Comparison of ENCODE assay signal across 7 mouse cellular contexts in genomic region chr14:15437501-15437941, GRCm38 (mm10). TPM values are rescaled to one million over a fixed set of nuclear protein-coding genes. Genes with fewer than 3 reads are reported as not detected.
A peak's percentile ranks its signal among the peaks of the same experiment; 100 is the strongest.
DNase-seq lines count a peak whose midpoint lies in the region; ATAC-seq and TF ChIP-seq lines count a peak whose summit lies in the region.

No protein-coding gene starts in this region.

- 1% methylated on average over 15 of the region's 15 CpGs for WGBS in cerebellum, adult 2 months
- WGBS in forebrain, postnatal 0 days: 4% methylated on average over 14 of the region's 15 CpGs
- 4% methylated on average over 15 of the region's 15 CpGs for WGBS in hindbrain, embryonic 16.5 days
- WGBS in liver, postnatal 0 days (ENCODE audit: insufficient replicate concordance): 8% methylated on average over 15 of the region's 15 CpGs
- WGBS in stomach, embryonic 14.5 days: 3% methylated on average over 15 of the region's 15 CpGs

- H3K36me3 ChIP-seq in forebrain, postnatal 0 days (ENCODE audit: insufficient read depth): no peaks in the 10 kb centered on the region
- H3K36me3 ChIP-seq in hindbrain, embryonic 16.5 days (ENCODE audit: control insufficient read depth, insufficient read depth, low read length): no peaks in the 10 kb centered on the region
- H3K36me3 ChIP-seq in liver, postnatal 0 days (replicated peaks; ENCODE audit: insufficient read depth, low read length): no peaks in the 10 kb centered on the region
- no peaks in the 10 kb centered on the region for H3K36me3 ChIP-seq in stomach, embryonic 14.5 days (ENCODE audit: control insufficient read depth, insufficient read depth, low read length)

- H3K27me3 ChIP-seq in cerebellum, adult 2 months (ENCODE audit: control insufficient read depth, insufficient read depth, low read length): no peaks in the 10 kb centered on the region
- H3K27me3 ChIP-seq in forebrain, postnatal 0 days (ENCODE audit: insufficient read depth, low read length): no peaks in the 10 kb centered on the region
- no peaks in the 10 kb centered on the region for H3K27me3 ChIP-seq in hindbrain, embryonic 16.5 days (replicated peaks; ENCODE audit: control insufficient read depth, insufficient read depth, low read length)
- H3K27me3 ChIP-seq in liver, postnatal 0 days (ENCODE audit: insufficient read depth, low read length): peaks cover 23% of the 10 kb centered on the region
- no peaks in the 10 kb centered on the region for H3K27me3 ChIP-seq in stomach, embryonic 14.5 days (ENCODE audit: control insufficient read depth, insufficient read depth, low read length)

- peak overlapping the region; percentile 96 for H3K4me3 ChIP-seq in cerebellum, adult 2 months (replicated peaks; ENCODE audit: insufficient read depth, low read depth, low read length)
- H3K4me3 ChIP-seq in forebrain, postnatal 0 days (ENCODE audit: low read depth, low read length): peak overlapping the region; percentile 61
- peak overlapping the region; percentile 69 for H3K4me3 ChIP-seq in hindbrain, embryonic 16.5 days (ENCODE audit: low read length)
- no peak overlapping the region for H3K4me3 ChIP-seq in liver, postnatal 0 days (ENCODE audit: low read depth, low read length)
- peak overlapping the region; percentile 58 for H3K4me3 ChIP-seq in stomach, embryonic 14.5 days (ENCODE audit: low read depth, low read length)

- TF ChIP-seq CTCF in cerebellum, adult 2 months (IDR thresholded peaks at IDR 0.05; ENCODE audit: borderline replicate concordance, insufficient read depth, low read depth, low read length): no peak
- TF ChIP-seq CTCF in forebrain, postnatal 0 days (IDR thresholded peaks at IDR 0.05; ENCODE audit: low read depth): no peak; the same call in 1 of the 2 replicates
- no peak for TF ChIP-seq CTCF in liver, postnatal 0 days (IDR thresholded peaks at IDR 0.05; ENCODE audit: low read depth)

- H3K27ac ChIP-seq in cerebellum, adult 2 months (ENCODE audit: insufficient read depth, low read length): peak overlapping the region; percentile 86
- H3K27ac ChIP-seq in forebrain, postnatal 0 days (ENCODE audit: low read depth, low read length): peak overlapping the region; percentile 77
- H3K27ac ChIP-seq in hindbrain, embryonic 16.5 days (ENCODE audit: low read depth, low read length): peak overlapping the region; percentile 87
- no peak overlapping the region for H3K27ac ChIP-seq in liver, postnatal 0 days (ENCODE audit: low read depth)
- no peak overlapping the region for H3K27ac ChIP-seq in stomach, embryonic 14.5 days (ENCODE audit: low read length)

- H3K9me3 ChIP-seq in forebrain, postnatal 0 days (ENCODE audit: low read length): no peaks in the 10 kb centered on the region
- no peaks in the 10 kb centered on the region for H3K9me3 ChIP-seq in hindbrain, embryonic 16.5 days (ENCODE audit: control insufficient read depth, low read length)
- no peaks in the 10 kb centered on the region for H3K9me3 ChIP-seq in liver, postnatal 0 days (ENCODE audit: low read length)
- no peaks in the 10 kb centered on the region for H3K9me3 ChIP-seq in stomach, embryonic 14.5 days (ENCODE audit: control insufficient read depth, low read depth, low read length)

- peaks cover under 1% of the 10 kb centered on the region; the same call in 1 of the 2 replicates for H3K4me1 ChIP-seq in cerebellum, adult 2 months (ENCODE audit: control insufficient read depth, insufficient read depth, low read length)
- H3K4me1 ChIP-seq in forebrain, postnatal 0 days (ENCODE audit: insufficient read depth): no peaks in the 10 kb centered on the region
- H3K4me1 ChIP-seq in hindbrain, embryonic 16.5 days (ENCODE audit: control insufficient read depth, insufficient read depth, low read depth, low read length): peaks cover 5% of the 10 kb centered on the region; the same call in 1 of the 2 replicates
- H3K4me1 ChIP-seq in liver, postnatal 0 days (ENCODE audit: insufficient read depth): no peaks in the 10 kb centered on the region
- H3K4me1 ChIP-seq in stomach, embryonic 14.5 days (ENCODE audit: control insufficient read depth, insufficient read depth, low read length): no peaks in the 10 kb centered on the region

- peak overlapping the region; percentile 80 for H3K9ac ChIP-seq in forebrain, postnatal 0 days
- peak overlapping the region; percentile 77 for H3K9ac ChIP-seq in hindbrain, embryonic 16.5 days (ENCODE audit: low read depth, low read length)
- H3K9ac ChIP-seq in liver, postnatal 0 days (replicated peaks): no peak overlapping the region
- H3K9ac ChIP-seq in stomach, embryonic 14.5 days (replicated peaks; ENCODE audit: low read depth, low read length): peak overlapping the region; percentile 22; the same call in 1 of the 2 replicates

- TF ChIP-seq POLR2A in cerebellum, adult 2 months (IDR thresholded peaks at IDR 0.05; ENCODE audit: borderline replicate concordance, insufficient read depth, low read length): peak; percentile 43; the same call in 1 of the 2 replicates

- peak overlapping the region; percentile 90 for H3K4me2 ChIP-seq in forebrain, postnatal 0 days (ENCODE audit: low read depth)
- peak overlapping the region; percentile 78 for H3K4me2 ChIP-seq in hindbrain, embryonic 16.5 days (ENCODE audit: low read length)
- peak overlapping the region; percentile 53 for H3K4me2 ChIP-seq in liver, postnatal 0 days (ENCODE audit: low read depth, low read length)
- H3K4me2 ChIP-seq in stomach, embryonic 14.5 days (replicated peaks; ENCODE audit: low read depth, low read length): peak overlapping the region; percentile 65

- peak; percentile 38 for ATAC-seq in forebrain, postnatal 0 days
- peak; percentile 45 for ATAC-seq in hindbrain, embryonic 16.5 days
- ATAC-seq in liver, postnatal 0 days: no peak
- no peak; the same call in 1 of the 2 replicates for ATAC-seq in stomach, embryonic 14.5 days (ENCODE audit: insufficient number of reproducible peaks, insufficient read depth, low FRiP score, low read depth)

- TF ChIP-seq EP300 in liver, postnatal 0 days (IDR thresholded peaks at IDR 0.05; ENCODE audit: low read depth): no peak

- peak; percentile 18 for DNase-seq in adrenal gland, postnatal 14 days
- DNase-seq in cerebellum, adult 2 months: peak; percentile 81
- no peak for DNase-seq in forebrain, postnatal 0 days
- DNase-seq in liver, postnatal 0 days: no peak
- DNase-seq in natural killer cell, adult 2 months (ENCODE audit: low spot score in 2 of 2): no peak

RNA-seq across cellular contexts. Expression of gene Lrrc3b, which starts 1.3 kb away (rescaled TPM):
- 7.4 and 7.5 TPM in 2 replicates for total RNA-seq in adrenal gland, postnatal 14 days (2021)
- 48.5 and 49.4 TPM in 2 replicates for polyA plus RNA-seq in cerebellum, adult 2 months (2012; rRNA removed)
- 21.2 and 21.5 TPM in 2 replicates for total RNA-seq in forebrain, postnatal 0 days (2014; rRNA removed)
- polyA plus RNA-seq in forebrain, postnatal 0 days (2015; fragmentation: Nextera tagmentation; extraction: Ambion mirVana): 13.5 and 22.5 TPM in 2 replicates
- polyA plus RNA-seq in hindbrain, embryonic 16.5 days (2015; fragmentation: Nextera tagmentation; extraction: Ambion mirVana): 31.4 and 34.5 TPM in 2 replicates
- not detected in 2 replicates for polyA plus RNA-seq in liver, postnatal 0 days (2015; fragmentation: Nextera tagmentation; extraction: Ambion mirVana)
- 4.3 and 6.2 TPM in 2 replicates for polyA plus RNA-seq in stomach, embryonic 14.5 days (2014; fragmentation: Nextera tagmentation; extraction: Ambion mirVana)

Comparison
In these comparisons a context has a peak if more than half of its experiments do, and no peak if none do; other contexts are left out.
1. DNase-seq: peak in adrenal gland, postnatal 14 days (single experiment) and cerebellum, adult 2 months (2 of 2); none in forebrain, postnatal 0 days (single experiment), liver, postnatal 0 days (single experiment) and natural killer cell, adult 2 months (0 of 2).
2. H3K27ac ChIP-seq: peak in cerebellum, adult 2 months (single experiment), forebrain, postnatal 0 days (single experiment) and hindbrain, embryonic 16.5 days (single experiment); none in liver, postnatal 0 days (single experiment) and stomach, embryonic 14.5 days (single experiment).
3. ATAC-seq: peak in forebrain, postnatal 0 days (single experiment) and hindbrain, embryonic 16.5 days (single experiment); none in liver, postnatal 0 days (single experiment) and stomach, embryonic 14.5 days (single experiment).
4. Peak in every context shown above with its lines, with median percentiles within 50 percentile points of each other: H3K4me2 ChIP-seq.